Mouse (Mus musculus) liver, adult 2 months (tissue): Measurements from ENCODE around the gene Med25.

Source experiments
- CTCF ChIP-seq: fragments of 200-500 bp; IDR thresholded peaks from 2 replicates; pipeline ENCODE4 v1.5.1; 2011; ENCODE audit warnings: low read depth, low read length, control low read depth
- POLR2A ChIP-seq: fragments of 200-500 bp; IDR thresholded peaks from 2 replicates; pipeline ENCODE4 v1.6.1; 2011; ENCODE audit warnings: low read length, control low read depth; ENCODE audit not compliant: insufficient read depth; ENCODE audit errors: extremely low read depth

GRCm38 (mm10) chr7:44922530-44922929 lies 30.0 kb upstream of the Med25 start:
- TF ChIP-seq CTCF, result no peak
- TF ChIP-seq POLR2A, result no peak
